Mouse (Mus musculus): ENCODE data around the gene Dpep1. TPM values are rescaled to one million over a fixed set of nuclear protein-coding genes. Genes with fewer than 3 reads are reported as not detected.

Gene Dpep1
- polyA plus RNA-seq, 2 experiments: 0.07 to 0.23 TPM

- H3K4me1 ChIP-seq (replicated peaks; ENCODE audit: control insufficient read depth in 2 of 2, insufficient read depth in 2 of 2, low read length in 1 of 2): no peaks in the 10 kb centered on the region
- ATAC-seq (ENCODE audit: insufficient read depth): no peak
- no peaks in the 10 kb centered on the region for H3K9me3 ChIP-seq (ENCODE audit: control insufficient read depth, low read length)
- no peak for TF ChIP-seq EP300 (IDR thresholded peaks at IDR 0.05; ENCODE audit: low read depth)
- no peaks in the 10 kb centered on the region; the same call in 1 of the 2 replicates for H3K36me3 ChIP-seq (replicated peaks; ENCODE audit: control insufficient read depth, insufficient read depth, low read depth)
- no peak overlapping the region for H3K4me2 ChIP-seq (ENCODE audit: low read depth)
- no peaks in the 10 kb centered on the region for H3K27me3 ChIP-seq (ENCODE audit: control insufficient read depth, insufficient read depth, low read length)
- H3K4me3 ChIP-seq (ENCODE audit: insufficient read depth in 1 of 2, low read depth in 2 of 2, low read length in 2 of 2): no peak overlapping the region
- DNase-seq (ENCODE audit: low read depth in 3 of 3, low spot score in 3 of 3): no peak
- H3K9ac ChIP-seq (replicated peaks): no peak overlapping the region
- no peak overlapping the region for H3K27ac ChIP-seq
- 87% methylated on average over 6 of the region's 6 CpGs for WGBS (ENCODE audit: insufficient replicate concordance)
Measured at GRCm38 (mm10) chr8:123247748-123248147, 61.7 kb downstream of the Dpep1 start.

DNA sequence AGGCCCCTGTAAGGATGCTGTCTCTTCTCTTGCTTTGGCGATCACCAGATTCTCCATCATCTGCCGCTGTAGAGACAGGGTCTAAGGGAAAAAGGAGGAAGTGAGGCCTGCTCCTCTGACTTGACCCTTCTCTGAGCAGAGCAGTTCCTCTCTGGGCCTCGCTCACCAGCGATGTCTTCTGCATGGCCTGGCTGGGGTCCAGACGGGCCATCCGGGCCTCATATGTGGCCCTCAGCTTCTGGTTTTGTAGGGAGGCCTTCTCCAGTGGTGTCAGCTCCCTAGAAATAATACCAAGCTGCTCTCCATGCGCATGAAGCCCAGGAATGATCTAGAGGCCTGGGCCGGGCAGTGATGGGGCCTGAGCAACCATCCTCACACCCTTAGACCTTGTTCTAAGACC, 62.6 kb downstream of the Dpep1 start:
- H3K36me3 ChIP-seq (replicated peaks; ENCODE audit: control insufficient read depth, insufficient read depth, low read depth): no peaks in the 10 kb centered on the region; the same call in 1 of the 2 replicates
- no peak overlapping the region for H3K4me2 ChIP-seq (ENCODE audit: low read depth)
- no peaks in the 10 kb centered on the region for H3K27me3 ChIP-seq (ENCODE audit: control insufficient read depth, insufficient read depth, low read length)
- TF ChIP-seq EP300 (IDR thresholded peaks at IDR 0.05; ENCODE audit: low read depth) (no peak), CTCF (IDR thresholded peaks at IDR 0.05; ENCODE audit: low read depth) (no peak)
- H3K4me3 ChIP-seq (ENCODE audit: insufficient read depth in 1 of 2, low read depth in 2 of 2, low read length in 2 of 2): no peak overlapping the region
- H3K9me3 ChIP-seq (ENCODE audit: control insufficient read depth, low read length): no peaks in the 10 kb centered on the region
- WGBS (ENCODE audit: insufficient replicate concordance): 67% methylated on average over 8 of the region's 8 CpGs
- no peak overlapping the region for H3K9ac ChIP-seq (replicated peaks)
- H3K27ac ChIP-seq: no peak overlapping the region
- H3K4me1 ChIP-seq (replicated peaks; ENCODE audit: control insufficient read depth in 2 of 2, insufficient read depth in 2 of 2, low read length in 1 of 2): peaks cover 3 to 5% of the 10 kb centered on the region in 2 experiments
- DNase-seq (ENCODE audit: low read depth in 3 of 3, low spot score in 3 of 3) (no peak), ATAC-seq (ENCODE audit: insufficient read depth) (no peak)

- Histone ChIP-seq H3K9ac (replicated peaks) (no peak overlapping the region), H3K27ac (no peak overlapping the region), H3K27me3 (ENCODE audit: control insufficient read depth, insufficient read depth, low read length) (no peaks in the 10 kb centered on the region), H3K4me3 (ENCODE audit: insufficient read depth in 1 of 2, low read depth in 2 of 2, low read length in 2 of 2) (no peak overlapping the region), H3K9me3 (ENCODE audit: control insufficient read depth, low read length) (no peaks in the 10 kb centered on the region), H3K4me2 (ENCODE audit: low read depth) (no peak overlapping the region), H3K4me1 (replicated peaks; ENCODE audit: control insufficient read depth in 2 of 2, insufficient read depth in 2 of 2, low read length in 1 of 2) (peaks cover 8 to 13% of the 10 kb centered on the region in 2 experiments), H3K36me3 (replicated peaks; ENCODE audit: control insufficient read depth, insufficient read depth, low read depth) (no peaks in the 10 kb centered on the region; the same call in 1 of the 2 replicates)
- DNase-seq (ENCODE audit: low read depth in 3 of 3, low spot score in 3 of 3) (no peak), ATAC-seq (ENCODE audit: insufficient read depth) (no peak)
- no peak for TF ChIP-seq CTCF (IDR thresholded peaks at IDR 0.05; ENCODE audit: low read depth)
- no peak for TF ChIP-seq EP300 (IDR thresholded peaks at IDR 0.05; ENCODE audit: low read depth)
- WGBS (ENCODE audit: insufficient replicate concordance): 88% methylated on average over 5 of the region's 5 CpGs
Measured at GRCm38 (mm10) chr8:123250940-123251339, 64.9 kb downstream of the Dpep1 start.

Other genes starting within 250 kb of the Dpep1 start
- 9.9 and 12.4 TPM in 2 replicates for gene Ankrd11, start 144.0 kb upstream of the Dpep1 start, polyA plus RNA-seq (2012; rRNA removed)
- gene Ankrd11, start 144.0 kb upstream of the Dpep1 start, polyA plus RNA-seq (2014; fragmentation: Nextera tagmentation; extraction: Ambion mirVana): 10.8 and 18.5 TPM in 2 replicates
- gene Spg7, start 123.3 kb upstream of the Dpep1 start, polyA plus RNA-seq (2012; rRNA removed): 19.0 and 26.0 TPM in 2 replicates
- gene Spg7, start 123.3 kb upstream of the Dpep1 start, polyA plus RNA-seq (2014; fragmentation: Nextera tagmentation; extraction: Ambion mirVana): 19.5 and 21.0 TPM in 2 replicates
- gene Rpl13, start 83.9 kb upstream of the Dpep1 start, polyA plus RNA-seq (2012; rRNA removed): 1,340 and 1,385 TPM in 2 replicates
- gene Rpl13, start 83.9 kb upstream of the Dpep1 start, polyA plus RNA-seq (2014; fragmentation: Nextera tagmentation; extraction: Ambion mirVana): 1,145 and 1,179 TPM in 2 replicates
- gene Cpne7, start 68.9 kb upstream of the Dpep1 start, polyA plus RNA-seq (2012; rRNA removed): 1.7 and 1.9 TPM in 2 replicates
- gene Cpne7, start 68.9 kb upstream of the Dpep1 start, polyA plus RNA-seq (2014; fragmentation: Nextera tagmentation; extraction: Ambion mirVana): 0.58 and 0.65 TPM in 2 replicates
- 0.75 and 1.1 TPM in 2 replicates for gene Sult5a1, start 27.9 kb upstream of the Dpep1 start, polyA plus RNA-seq (2012; rRNA removed)
- 0.69 and 0.91 TPM in 2 replicates for gene Sult5a1, start 27.9 kb upstream of the Dpep1 start, polyA plus RNA-seq (2014; fragmentation: Nextera tagmentation; extraction: Ambion mirVana)
- gene Chmp1a, start 26.5 kb downstream of the Dpep1 start, polyA plus RNA-seq (2012; rRNA removed): 29.9 and 30.9 TPM in 2 replicates
- gene Chmp1a, start 26.5 kb downstream of the Dpep1 start, polyA plus RNA-seq (2014; fragmentation: Nextera tagmentation; extraction: Ambion mirVana): 42.9 and 44.6 TPM in 2 replicates
- gene Spata33, start 26.6 kb downstream of the Dpep1 start, polyA plus RNA-seq (2012; rRNA removed): 0.21 and 0.60 TPM in 2 replicates
- gene Spata33, start 26.6 kb downstream of the Dpep1 start, polyA plus RNA-seq (2014; fragmentation: Nextera tagmentation; extraction: Ambion mirVana): 0.08 and 0.16 TPM in 2 replicates
- gene Cdk10, start 38.6 kb downstream of the Dpep1 start, polyA plus RNA-seq (2012; rRNA removed): 15.4 and 16.3 TPM in 2 replicates
- gene Cdk10, start 38.6 kb downstream of the Dpep1 start, polyA plus RNA-seq (2014; fragmentation: Nextera tagmentation; extraction: Ambion mirVana): 7.2 and 10.1 TPM in 2 replicates
- 0.87 and 0.92 TPM in 2 replicates for gene Spata2l, start 50.0 kb downstream of the Dpep1 start, polyA plus RNA-seq (2012; rRNA removed)
- 1.5 TPM in 2 replicates for gene Spata2l, start 50.0 kb downstream of the Dpep1 start, polyA plus RNA-seq (2014; fragmentation: Nextera tagmentation; extraction: Ambion mirVana)
- 8.4 and 8.9 TPM in 2 replicates for gene Zfp276, start 68.0 kb downstream of the Dpep1 start, polyA plus RNA-seq (2012; rRNA removed)
- 4.7 and 5.9 TPM in 2 replicates for gene Zfp276, start 68.0 kb downstream of the Dpep1 start, polyA plus RNA-seq (2014; fragmentation: Nextera tagmentation; extraction: Ambion mirVana)
- 7.8 and 8.5 TPM in 2 replicates for gene Vps9d1, start 68.1 kb downstream of the Dpep1 start, polyA plus RNA-seq (2012; rRNA removed)
- 2.4 and 3.8 TPM in 2 replicates for gene Vps9d1, start 68.1 kb downstream of the Dpep1 start, polyA plus RNA-seq (2014; fragmentation: Nextera tagmentation; extraction: Ambion mirVana)
- 22.8 and 24.6 TPM in 2 replicates for gene Fanca, start 132.3 kb downstream of the Dpep1 start, polyA plus RNA-seq (2012; rRNA removed)
- gene Fanca, start 132.3 kb downstream of the Dpep1 start, polyA plus RNA-seq (2014; fragmentation: Nextera tagmentation; extraction: Ambion mirVana): 17.3 and 19.4 TPM in 2 replicates
- gene Spire2, start 146.5 kb downstream of the Dpep1 start, polyA plus RNA-seq (2012; rRNA removed): 3.0 TPM in 2 replicates
- gene Spire2, start 146.5 kb downstream of the Dpep1 start, polyA plus RNA-seq (2014; fragmentation: Nextera tagmentation; extraction: Ambion mirVana): 2.2 and 2.9 TPM in 2 replicates
- 37.8 and 45.6 TPM in 2 replicates for gene Tcf25, start 187.5 kb downstream of the Dpep1 start, polyA plus RNA-seq (2012; rRNA removed)
- 44.0 and 53.1 TPM in 2 replicates for gene Tcf25, start 187.5 kb downstream of the Dpep1 start, polyA plus RNA-seq (2014; fragmentation: Nextera tagmentation; extraction: Ambion mirVana)
- 0.03 TPM in 2 replicates for gene Mc1r, start 220.9 kb downstream of the Dpep1 start, polyA plus RNA-seq (2012; rRNA removed)
- not detected in 2 replicates for gene Mc1r, start 220.9 kb downstream of the Dpep1 start, polyA plus RNA-seq (2014; fragmentation: Nextera tagmentation; extraction: Ambion mirVana)
- 0.70 and 3.8 TPM in 2 replicates for gene Tubb3, start 225.2 kb downstream of the Dpep1 start, polyA plus RNA-seq (2012; rRNA removed)
- gene Tubb3, start 225.2 kb downstream of the Dpep1 start, polyA plus RNA-seq (2014; fragmentation: Nextera tagmentation; extraction: Ambion mirVana): 0.29 and 0.42 TPM in 2 replicates
- 7.1 and 8.0 TPM in 2 replicates for gene Def8, start 237.3 kb downstream of the Dpep1 start, polyA plus RNA-seq (2012; rRNA removed)
- 10.5 and 12.6 TPM in 2 replicates for gene Def8, start 237.3 kb downstream of the Dpep1 start, polyA plus RNA-seq (2014; fragmentation: Nextera tagmentation; extraction: Ambion mirVana)